Mouse (Mus musculus): Measurements from ENCODE around the gene Krtcap2. TPM values are rescaled to one million over a fixed set of nuclear protein-coding genes. Genes with fewer than 3 reads are reported as not detected.
A peak's percentile ranks its signal among the peaks of the same experiment; 100 is the strongest.

The Krtcap2 gene
- total RNA-seq, 2 experiments from 2014 or later, result 86.2 to 106 TPM

DNA sequence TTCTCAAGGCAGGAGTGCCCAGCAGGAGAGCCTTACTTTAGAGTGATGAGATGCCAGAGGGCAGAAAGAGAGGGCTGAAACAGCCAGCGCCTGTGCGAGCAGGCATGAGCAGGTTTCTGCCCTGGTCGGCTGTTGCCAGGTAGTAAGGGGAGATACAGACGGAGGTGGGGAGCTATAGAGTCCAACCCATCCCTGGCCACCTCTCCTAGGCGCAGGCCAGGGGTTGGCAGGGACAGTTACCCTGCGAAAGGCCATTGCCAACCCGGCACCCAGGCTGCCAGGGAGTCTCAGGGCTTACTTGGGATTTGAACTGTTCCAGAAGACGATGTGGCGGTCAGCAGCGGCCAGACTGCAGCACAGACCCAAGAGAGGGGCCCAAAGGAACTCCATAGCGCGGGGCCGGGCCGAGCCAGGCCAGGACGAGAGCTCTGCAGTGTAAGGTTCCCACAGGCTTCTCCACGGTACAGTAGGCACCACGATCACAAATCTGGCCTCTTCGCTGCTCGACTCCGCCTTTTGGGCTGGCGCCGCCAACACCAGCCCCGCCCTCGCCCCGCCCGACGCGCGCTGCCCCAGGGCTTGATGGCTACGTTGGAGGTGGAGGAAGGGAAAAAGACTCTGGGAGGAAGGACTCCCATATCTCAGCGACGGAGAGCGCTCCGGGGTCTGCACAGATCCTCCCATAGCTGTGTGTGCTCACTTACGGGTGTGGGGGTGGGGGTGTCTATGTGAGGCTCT, 33.6 kb downstream of the Krtcap2 start:
- intact Hi-C loops (cut with DNase I), result no loop called here
- DNase-seq, result peak; percentile 84

DNA sequence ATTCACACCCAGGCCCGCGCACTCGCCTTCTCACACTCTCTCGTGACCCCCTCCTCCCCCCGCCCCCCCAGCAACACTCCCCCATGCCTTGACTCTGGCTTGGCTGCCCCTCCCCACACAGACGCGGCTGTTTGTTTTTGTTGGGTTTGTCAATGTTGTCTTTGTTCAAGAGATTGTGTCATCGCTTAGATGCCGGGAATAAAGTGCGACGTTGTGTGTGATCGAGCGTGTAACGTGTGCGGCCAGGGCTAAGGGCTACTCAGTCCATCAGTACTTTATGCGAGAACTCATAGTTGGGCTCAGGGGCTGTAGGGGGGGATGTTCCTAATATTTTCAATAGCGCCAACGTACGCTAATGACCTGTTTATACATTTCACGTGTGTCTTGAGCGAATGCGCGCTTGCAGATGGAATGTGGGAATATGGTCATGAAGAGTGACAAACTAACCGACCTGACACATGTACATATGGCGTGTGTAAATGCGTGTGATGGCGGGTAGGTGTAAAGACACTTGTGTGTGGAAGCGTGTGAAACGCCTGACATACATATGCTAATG, 34.4 kb downstream of the Krtcap2 start:
- intact Hi-C loops (cut with DNase I), result loop anchor here (5.0 kb wide), 1 partner anchor 33 kb away; the partner anchor contains the start of genes Krtcap2 and Trim46
- DNase-seq, result no peak

GRCm38 (mm10) chr3:89280606-89281511, 35.1 kb downstream of the Krtcap2 start, which contains the start of gene Efna1:
Gene Efna1, minus strand, starts transcription at chr3:89281142.
- intact Hi-C loops (cut with DNase I), result loop anchor here (5.0 kb wide), 1 partner anchor 34 kb away; the partner anchor contains the start of genes Krtcap2 and Trim46
- DNase-seq, result peak; percentile 55

DNA sequence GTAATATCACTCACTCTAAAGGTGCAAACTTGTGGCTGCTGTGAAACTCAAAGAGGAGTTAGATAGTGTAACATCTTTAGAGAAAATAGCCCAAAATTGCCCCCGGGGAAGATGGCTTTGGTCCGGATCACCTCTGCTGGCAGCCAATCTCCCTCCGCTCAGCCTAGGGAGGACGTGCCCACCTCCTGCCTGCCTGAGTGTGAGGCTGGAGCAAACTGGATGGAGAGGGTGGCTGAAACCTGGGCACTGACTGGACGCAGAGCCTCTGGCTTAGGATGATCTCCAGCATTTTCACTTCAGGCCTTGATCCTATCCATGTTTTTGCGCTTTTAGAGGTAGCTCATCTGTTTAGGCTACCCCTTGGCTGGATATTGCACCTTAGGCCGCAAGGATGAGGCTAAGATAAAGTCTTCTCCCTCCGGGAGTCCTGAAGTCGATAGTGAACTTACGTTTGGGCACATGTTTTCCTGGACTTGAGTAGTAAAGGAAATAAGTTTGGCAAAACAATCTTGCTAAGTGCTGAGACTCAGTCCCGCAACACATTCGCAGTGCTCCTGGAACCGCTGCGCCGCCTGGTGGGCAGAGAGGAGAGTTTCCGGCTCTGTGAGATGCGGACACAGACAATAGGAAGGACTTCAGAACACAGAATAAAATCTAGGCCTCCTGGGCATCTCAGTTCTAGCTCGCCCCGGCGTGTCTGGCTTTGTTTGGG, 36.0 kb downstream of the Krtcap2 start:
- peak; percentile 86 for DNase-seq
- intact Hi-C loops (cut with DNase I), result loop anchor here (5.0 kb wide), 1 partner anchor 34 kb away; the partner anchor contains the start of genes Krtcap2 and Trim46

DNA sequence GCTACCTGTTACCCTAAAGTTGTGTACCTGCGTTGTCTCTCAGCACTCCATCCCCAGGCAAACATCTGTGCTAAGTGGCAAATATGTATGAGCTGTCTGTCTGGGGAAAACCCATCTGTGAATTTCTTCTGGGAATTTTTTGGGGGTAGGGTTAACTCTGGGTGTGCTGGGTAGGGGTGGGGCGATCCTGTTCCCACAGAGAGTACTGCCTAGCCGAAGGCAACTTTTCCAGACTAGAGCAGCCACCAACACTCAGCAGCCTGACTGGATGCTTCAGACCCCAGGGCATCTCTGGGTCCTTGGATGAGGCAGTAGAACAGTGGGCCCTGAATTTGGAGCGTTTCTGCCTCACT, 36.5 kb downstream of the Krtcap2 start:
- intact Hi-C loops (cut with DNase I), result loop anchor here (5.0 kb wide), 1 partner anchor 35 kb away; the partner anchor contains the start of genes Krtcap2 and Trim46

DNA sequence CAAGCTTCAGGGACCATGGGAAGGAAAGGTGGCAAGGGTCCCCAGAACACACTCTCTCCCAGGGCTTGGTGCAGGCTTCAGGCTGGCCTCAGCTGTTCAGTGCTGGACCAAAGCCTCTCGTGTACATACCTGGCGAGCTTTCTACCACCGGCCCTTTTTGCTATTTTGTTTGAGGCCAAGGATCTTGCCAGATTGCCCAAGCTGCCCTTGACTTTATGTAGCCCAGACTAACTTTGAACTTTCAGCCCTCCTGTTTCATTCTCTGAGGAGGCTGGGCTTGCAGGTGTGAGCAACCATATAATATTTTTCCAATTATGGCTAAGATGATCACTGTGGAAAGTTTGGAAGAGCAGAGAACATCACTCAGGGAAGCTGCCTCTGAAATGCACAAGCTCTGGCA, 38.5 kb downstream of the Krtcap2 start:
- DNase-seq, result no peak
- intact Hi-C loops (cut with DNase I), result loop anchor here (5.0 kb wide), 1 partner anchor 37 kb away; the partner anchor contains the start of genes Krtcap2 and Trim46

More for the DNA sequence above, 36.5 kb downstream of the Krtcap2 start:
- DNase-seq, result no peak

GRCm38 (mm10) chr3:89285526-89285925, 39.8 kb downstream of the Krtcap2 start:
- DNase-seq, result no peak
- intact Hi-C loops (cut with DNase I), result no loop called here

- intact Hi-C loops (cut with DNase I), result no loop called here
- no peak for DNase-seq
Measured at GRCm38 (mm10) chr3:89287286-89287685, 41.5 kb downstream of the Krtcap2 start.

GRCm38 (mm10) chr3:89288503-89288928, 42.8 kb downstream of the Krtcap2 start:
- intact Hi-C loops (cut with DNase I), result no loop called here
- no peak for DNase-seq

GRCm38 (mm10) chr3:89291874-89292273, 46.1 kb downstream of the Krtcap2 start:
- intact Hi-C loops (cut with DNase I), result no loop called here
- DNase-seq, result no peak

- no peak for DNase-seq
- intact Hi-C loops (cut with DNase I), result no loop called here
Measured at GRCm38 (mm10) chr3:89292303-89292702, 46.5 kb downstream of the Krtcap2 start.

DNA sequence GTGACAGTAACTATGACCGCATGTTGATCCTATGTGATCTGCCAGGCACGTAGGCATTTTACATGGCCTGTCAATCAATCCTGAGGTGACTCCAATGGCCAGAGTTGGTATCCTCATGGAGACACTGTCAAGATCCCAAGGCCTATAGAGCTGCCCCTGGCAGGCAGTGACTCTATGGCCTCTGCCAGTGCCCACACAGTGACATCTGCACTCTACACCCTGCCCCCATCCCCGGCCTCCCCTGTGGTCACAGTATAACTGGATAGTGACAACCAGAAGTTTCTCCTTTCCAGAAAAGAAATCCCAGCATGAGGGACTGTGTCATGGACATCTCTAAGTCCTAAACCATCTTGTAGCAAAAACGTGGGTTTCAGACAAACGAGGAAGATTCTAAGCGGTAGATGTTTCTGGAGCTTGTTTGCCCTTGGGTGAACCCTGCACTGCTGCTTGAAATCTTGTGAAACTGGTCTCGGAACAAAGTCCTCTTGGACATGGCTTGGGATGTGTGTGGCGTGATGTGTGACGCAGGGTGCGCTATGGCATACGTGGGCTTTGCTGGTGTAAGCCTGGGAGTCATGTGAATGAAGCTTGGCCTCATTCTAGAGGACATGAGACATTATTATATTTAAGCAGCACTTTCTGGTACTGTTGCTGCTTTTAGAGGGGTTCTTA, 47.6 kb downstream of the Krtcap2 start:
- DNase-seq, result no peak
- intact Hi-C loops (cut with DNase I), result no loop called here

DNA sequence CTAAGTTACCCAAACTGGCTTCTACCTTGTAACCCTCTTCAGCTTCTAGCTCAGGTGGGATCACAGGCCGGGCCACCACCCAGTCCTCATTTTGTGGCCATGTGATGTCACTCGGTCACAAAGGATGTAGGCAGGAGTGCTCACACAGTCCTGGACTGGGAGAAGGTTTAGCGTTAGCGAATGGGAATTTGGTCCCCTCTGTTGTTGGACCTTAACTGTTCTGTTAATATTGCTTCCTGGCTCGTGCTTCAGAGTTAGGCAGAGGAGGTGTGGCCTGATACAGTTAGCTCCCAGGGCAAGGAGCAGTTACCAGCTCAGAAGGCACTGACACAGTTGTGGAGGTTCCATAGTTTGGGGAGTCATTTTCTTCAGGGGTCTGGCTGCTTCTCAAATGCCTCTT, 48.4 kb downstream of the Krtcap2 start:
- intact Hi-C loops (cut with DNase I), result no loop called here
- DNase-seq, result no peak

GRCm38 (mm10) chr3:89295685-89296230, 50.0 kb downstream of the Krtcap2 start:
- no peak for DNase-seq
- intact Hi-C loops (cut with DNase I), result no loop called here

DNA sequence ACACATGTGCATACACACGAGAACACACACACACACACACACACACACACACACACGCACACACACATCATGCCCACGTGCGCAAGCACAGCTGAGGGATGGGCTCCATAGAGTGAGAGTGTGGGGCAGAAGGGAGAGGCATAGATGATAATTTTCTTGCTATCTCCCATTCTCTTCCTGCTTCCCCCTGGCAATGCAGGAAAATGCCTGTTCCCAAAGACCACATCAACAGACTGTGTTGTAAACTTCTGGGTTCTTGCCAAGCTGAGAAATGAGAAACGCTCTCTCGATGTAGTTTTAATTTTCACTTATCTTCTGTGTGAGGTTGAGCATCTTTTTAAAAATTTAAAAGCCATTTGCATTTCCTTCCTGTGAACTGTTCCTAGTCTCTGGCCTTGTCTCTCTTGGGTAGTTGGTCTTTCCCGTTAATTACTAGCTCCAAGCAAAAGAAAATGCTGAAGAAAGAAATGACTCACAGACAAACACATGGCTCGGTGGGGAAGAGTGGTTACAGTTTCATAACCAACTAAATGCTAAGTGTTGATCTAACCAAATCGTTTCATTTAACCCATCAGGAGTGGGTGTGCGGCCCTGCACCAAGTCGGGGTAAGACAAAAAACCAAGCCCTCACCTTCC, 51.1 kb downstream of the Krtcap2 start:
- DNase-seq, result no peak
- intact Hi-C loops (cut with DNase I), result no loop called here

DNA sequence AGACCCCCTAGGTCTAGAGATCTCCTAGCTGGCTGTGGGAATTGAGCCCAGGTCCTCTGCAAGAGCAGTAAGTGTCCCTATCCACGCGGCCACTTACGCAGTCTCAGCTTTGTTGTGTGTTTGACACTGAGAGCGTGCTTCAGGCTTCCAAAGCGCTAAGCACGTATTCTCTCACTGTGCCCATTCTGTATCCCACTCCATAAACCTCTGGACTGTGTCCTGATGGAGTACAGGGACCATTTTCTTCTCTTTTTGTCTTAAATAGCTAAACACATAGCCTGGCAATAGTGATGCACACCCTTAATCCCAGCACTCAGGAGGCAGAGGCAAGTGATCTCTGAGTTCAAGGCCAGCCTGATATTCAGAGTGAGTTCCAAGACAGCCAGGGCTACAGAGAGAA, 53.1 kb downstream of the Krtcap2 start:
- intact Hi-C loops (cut with DNase I), result no loop called here

DNA sequence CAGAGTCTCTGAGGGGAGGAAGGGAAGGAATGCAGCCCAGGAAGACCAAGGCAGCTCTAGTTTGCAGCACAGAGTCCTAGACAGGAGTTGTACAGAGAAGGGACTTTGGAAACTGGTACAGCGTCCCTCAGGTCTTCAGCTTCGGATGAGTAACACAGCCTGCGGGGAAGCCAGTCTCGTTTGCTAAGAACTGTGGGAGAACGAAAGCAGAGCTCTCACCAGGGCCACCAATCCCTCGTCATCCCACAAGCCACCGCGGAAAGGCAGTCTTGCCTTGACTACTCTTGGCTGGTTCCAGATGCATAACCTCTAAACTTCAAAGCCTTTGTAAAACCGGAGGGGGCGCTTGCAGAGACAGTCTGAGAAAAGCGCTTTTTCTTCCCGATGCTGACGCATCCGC, 53.7 kb downstream of the Krtcap2 start:
- no peak for DNase-seq

More for the DNA sequence above, 53.1 kb downstream of the Krtcap2 start:
- no peak for DNase-seq

More for the DNA sequence above, 53.7 kb downstream of the Krtcap2 start:
- intact Hi-C loops (cut with DNase I), result no loop called here
